Mouse (Mus musculus) heart, adult 18-20 months (tissue): ENCODE results near the gene Casp8ap2. TPM values are rescaled to one million over a fixed set of nuclear protein-coding genes. Genes with fewer than 3 reads are reported as not detected.

Source experiments
- DNase-seq, 2 experiments: peaks; one replicate each; pipeline ENCODE4 v3.0.0; 2021 to 2022; ENCODE audit warnings: mixed read lengths in 1 of 2
- long read RNA-seq, 2 experiments: library from polyadenylated mRNA; stranded (forward); transcript quantifications; one replicate each; pipeline ENCODE4 v2.0.0; 2021
- total RNA-seq, 2 experiments: library from RNA; stranded (reverse); gene quantifications; 2 replicates each; pipeline ENCODE4 v1.2.3; 2021

Casp8ap2 gene
- 1 to 10 TPM; 4.7 to 6.5 TPM for total RNA-seq
- long read RNA-seq, experiment 1: 0 reads
- long read RNA-seq, experiment 2, full-length matches to known transcripts: 1 of 2 reads
- long read RNA-seq, experiment 2, partial matches to known transcripts: 1 of 2 reads
- long read RNA-seq, experiment 2, other reads (novel, unspliced or antisense): 0 of 2 reads

DNA sequence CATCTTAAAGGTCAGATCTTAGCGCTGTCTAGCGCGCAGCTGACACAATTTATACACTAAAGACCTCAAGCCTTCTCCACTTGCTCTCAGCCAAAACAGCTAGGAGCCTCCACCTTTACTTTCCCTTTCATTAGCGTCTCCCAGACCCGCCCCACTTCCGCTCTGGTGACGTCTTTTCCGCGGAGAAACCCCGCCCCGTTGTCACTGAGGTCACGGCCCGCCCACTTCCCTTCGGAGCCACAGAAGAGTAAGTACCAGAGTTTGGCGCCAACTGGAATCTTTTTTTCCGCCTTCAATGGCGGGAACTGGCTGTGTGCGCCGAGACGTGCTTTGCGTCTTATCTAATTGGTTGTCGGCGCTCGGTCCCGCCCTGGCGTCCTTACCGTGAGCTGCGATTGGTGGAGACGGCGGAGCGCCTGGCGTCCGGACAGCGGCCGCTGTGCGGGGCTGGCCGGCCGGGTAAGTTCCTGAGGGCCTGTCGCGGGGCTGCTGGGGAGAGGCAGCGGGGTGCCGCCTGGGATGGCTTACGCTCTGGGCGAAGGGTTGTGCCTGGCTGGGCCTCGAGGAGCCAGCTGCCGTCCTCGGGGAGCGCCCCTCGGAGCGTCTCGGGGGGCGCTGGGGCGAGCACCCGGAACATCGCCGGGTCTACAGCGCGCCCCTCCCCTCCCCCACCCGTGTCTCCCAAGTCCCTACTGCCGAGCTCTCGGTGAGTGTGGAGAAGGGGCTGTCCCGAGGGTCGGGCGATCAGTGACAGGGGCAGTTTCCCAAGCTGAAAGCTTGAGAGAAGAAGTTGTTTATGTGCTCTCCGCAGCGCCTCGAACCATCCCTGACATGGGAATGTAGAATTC is at the start of gene Casp8ap2:
TSS of gene Casp8ap2 (plus strand) at position 418 of the 848 bp plus-strand sequence.
- DNase-seq: peak; percentile 99 to 100

DNA sequence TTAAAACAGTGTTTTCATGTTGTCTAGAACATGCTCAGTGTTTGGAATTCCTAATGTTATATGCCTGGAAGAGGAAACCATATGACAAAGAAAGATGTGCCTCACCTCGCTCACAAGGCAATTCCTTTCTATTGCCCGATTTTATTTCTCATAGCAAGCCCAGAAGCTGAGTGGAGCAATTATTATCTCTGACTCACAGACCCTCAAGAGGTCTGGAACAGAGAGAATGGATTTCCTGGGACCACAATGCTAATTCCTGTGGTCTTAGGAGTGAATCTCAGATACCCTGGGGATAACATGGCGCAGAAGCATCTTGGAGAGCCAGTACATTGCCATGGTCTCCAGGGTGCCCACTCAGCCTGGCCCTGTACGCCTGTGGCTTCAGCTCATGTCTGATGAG is 46.2 kb upstream of the Casp8ap2 start:
- no peak for DNase-seq

DNA sequence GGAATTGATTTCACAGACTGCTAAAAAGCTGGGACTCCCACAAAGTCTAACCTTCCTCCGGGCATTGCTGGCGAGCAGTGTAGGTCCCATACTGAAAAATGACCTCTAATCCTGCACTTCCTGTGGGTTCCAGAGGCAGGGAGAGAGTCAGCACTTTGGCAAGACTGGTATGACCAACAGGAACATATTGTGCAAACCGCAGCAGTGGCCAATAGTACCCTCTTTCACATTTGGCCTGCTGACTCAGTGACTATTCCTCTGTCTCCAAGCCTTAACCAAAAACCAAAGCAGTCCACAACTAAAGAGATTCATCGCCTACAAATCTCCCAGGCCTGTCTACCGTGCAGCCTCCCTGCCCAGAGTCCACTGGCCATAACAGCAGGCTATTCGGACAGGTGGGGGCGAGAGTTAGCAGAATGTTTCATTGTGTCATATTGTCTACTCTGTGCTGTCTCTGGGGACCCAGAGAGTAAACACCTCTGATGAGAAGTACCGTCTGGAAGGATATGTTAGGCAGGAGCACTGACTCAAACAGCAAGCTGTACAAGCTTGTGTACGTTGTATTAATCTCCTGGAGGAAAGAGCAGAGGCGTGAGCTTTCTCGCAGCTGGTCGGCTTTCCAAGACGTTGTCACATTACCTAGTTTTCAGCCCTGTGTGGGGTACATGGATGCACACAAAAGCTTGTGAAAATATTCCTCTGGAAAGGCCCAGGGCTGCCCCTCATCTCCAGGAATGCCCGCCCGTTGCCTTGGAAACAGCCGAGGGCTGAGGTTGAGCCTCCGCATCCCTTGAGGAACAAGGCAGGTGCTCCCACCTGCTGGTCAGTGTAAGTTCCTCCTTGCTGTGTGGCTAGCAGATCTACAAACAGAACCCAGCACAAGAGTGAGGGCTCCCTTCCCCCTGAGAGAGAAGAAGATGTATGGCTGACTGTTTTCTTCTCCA is 45.0 kb upstream of the Casp8ap2 start:
- peak; percentile 31 to 76 for DNase-seq

DNA sequence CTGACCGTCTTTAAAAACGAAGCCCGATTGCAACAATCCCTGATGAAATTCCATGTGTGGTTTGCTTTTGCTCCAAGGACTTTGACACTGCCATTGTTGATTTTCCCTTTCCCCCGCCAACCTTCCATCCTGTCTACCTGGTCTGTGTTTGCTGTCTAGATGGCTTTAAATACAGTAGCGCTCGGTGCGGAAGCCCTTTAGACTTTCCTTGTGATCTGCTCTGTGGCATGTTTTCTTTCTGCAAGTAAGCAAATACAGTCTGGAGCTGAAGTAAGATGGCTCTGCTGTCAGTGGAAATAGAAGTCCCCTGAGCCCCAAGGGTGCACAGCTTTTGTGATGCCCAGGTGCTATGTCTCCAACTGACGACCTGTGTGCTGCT is 44.3 kb upstream of the Casp8ap2 start:
- no peak for DNase-seq

DNA sequence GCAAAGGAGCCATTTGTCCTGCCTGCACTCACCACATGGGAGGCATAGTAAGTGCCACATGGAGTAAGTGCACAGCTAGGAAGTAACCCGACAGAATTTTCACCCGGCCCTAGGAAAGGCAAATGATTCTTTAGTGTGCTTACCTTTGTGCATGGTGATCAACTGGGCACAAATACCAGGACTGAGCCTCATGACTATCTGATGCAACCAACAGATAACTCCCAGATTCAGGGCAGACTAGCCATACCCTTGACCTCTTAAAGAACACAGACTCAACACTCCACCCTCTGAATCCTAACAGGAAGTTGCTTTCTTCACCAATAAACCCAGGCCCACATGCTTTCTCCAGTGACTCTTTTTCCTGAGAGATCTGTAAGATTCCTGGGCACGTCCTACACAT is 43.8 kb upstream of the Casp8ap2 start:
- no peak for DNase-seq

- peak; percentile 60 to 63 for DNase-seq
Measured at GRCm38 (mm10) chr4:32572118-32572517, 43.1 kb upstream of the Casp8ap2 start.

- DNase-seq: no peak
Measured at GRCm38 (mm10) chr4:32573586-32573985, 41.7 kb upstream of the Casp8ap2 start.

GRCm38 (mm10) chr4:32574604-32575003 is 40.6 kb upstream of the Casp8ap2 start:
- DNase-seq: no peak

DNA sequence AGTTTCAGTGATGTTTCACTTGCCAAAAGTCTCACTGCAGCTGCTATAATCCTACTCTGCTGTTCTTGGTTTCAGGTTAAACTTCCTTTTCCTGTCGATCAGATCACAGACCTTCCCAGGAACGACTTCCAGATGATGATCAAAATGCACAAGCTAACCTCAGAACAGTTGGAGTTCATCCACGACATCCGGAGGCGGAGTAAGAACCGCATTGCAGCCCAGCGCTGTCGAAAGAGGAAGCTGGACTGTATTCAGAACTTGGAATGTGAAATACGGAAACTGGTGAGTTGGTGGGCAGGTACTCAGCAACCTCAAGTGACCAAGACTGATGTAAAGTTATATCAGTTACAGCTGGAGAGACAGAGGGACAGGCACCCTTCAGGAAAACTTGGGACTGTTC is 40.1 kb upstream of the Casp8ap2 start:
- DNase-seq: peak in 1 of 2 experiments; percentile 62

DNA sequence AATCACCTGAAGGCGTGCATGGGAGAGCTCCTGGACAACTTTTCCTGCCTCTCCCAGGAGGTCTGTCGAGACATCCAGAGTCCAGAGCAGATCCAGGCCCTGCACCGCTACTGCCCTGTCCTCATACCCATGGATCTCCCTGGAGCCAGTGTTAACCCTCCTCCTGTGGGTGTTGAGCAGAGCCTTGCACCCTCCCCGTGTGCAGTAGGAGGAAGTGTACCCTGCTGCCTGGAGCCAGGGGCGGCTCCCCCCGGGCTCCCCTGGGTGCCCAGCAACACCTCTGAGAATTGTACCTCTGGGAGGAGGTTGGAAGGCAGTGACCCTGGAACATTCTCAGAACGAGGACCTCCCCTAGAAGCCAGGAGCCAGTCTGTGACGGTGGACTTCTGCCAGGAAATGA is 35.4 kb upstream of the Casp8ap2 start:
- DNase-seq: no peak

DNA sequence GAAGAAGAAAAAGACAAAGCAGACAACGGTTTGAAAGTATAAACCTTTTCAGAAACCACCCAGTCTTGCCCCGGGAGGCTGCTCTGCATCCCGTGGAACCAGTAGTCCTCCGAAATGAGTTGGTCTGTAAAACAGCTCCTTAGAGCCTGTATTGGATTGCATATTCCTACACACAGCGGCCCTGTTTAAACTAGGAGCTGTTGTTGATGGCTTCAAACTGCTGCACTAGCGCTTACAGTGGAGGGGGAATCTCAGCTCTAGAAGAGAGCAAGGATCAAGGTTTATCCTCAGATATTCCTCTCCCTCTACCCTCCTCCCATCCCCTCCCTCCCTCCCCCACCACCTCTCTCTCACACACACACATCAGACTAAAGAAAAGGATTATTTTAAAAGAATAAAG is 31.1 kb upstream of the Casp8ap2 start:
- DNase-seq: no peak

DNA sequence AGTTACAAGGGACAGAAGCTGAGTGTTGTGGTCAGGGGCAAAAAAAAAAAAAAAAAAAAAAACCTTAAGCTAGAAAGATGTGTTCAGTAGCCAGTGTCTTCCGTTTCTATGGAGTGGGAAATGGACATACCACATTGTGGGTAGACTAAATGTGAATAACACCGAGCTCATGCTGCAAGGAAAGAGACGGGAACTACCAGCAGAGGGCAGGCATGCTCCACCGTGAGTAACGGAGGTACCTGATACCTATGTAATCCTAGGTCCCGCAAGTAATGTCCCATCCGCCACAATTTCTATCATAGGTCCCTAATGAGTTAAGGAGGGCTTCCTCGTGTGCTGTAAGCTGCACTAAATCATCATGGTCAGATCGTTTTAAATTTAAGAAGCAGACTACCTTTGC is 28.7 kb upstream of the Casp8ap2 start:
- DNase-seq: peak; percentile 31 to 74

DNA sequence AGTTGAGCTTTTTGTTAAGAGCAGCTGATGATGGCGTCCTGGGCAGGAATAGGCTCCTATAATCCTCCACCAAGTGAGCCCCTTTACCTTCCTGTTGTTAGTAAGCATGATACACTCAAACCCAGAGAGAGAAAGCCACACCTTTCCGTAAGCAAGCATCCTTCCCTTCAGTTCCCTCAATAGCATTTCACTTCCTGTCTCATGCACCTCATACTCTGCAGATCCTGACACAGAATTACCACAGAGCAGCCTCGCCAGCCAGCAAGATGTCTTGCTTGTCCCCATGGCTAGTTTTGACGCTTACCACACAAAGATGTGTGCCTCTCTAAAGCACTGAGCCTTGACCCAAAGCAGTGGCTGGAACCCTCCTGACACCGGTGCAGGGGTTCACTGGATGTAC is 27.7 kb upstream of the Casp8ap2 start:
- DNase-seq: no peak

DNA sequence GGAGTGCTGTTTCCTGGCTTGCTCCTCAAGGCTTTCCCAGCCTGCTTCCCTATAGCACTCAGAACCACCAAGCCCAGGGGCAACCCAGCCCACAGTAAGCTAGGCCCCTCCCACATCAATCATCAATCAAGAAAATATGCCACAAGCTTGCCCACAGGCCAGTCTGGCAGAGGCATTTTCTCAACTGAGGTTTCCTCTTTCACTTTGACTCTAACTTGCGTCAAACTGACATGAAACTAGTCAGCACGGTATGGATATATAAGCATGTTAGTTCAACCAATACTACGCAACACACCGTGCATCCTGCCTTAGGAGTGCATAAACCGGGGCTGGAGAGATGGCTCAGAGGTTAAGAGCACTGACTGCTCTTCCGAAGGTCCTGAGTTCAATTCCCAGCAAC is 27.0 kb upstream of the Casp8ap2 start:
- no peak for DNase-seq

DNA sequence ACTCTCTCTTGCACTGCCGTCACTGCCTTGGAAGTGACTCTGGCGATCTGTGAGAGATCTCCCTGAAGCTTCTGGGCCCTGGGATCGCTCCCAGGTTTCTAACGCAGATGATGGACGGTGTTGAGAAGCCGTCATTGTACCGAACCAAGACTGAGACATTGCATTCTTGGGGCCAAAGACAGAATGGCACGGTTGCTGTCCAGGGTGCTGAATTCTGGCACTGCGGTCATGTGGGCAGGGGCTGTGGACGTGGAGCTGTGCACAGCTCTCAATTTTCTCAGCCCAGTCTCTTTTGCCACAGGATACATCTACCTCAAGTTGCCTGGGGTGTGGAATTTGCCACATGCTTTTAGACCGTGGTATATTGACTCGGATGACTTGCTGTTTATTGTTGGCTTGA is 14.1 kb upstream of the Casp8ap2 start:
- peak in 1 of 2 experiments; percentile 60 for DNase-seq

DNA sequence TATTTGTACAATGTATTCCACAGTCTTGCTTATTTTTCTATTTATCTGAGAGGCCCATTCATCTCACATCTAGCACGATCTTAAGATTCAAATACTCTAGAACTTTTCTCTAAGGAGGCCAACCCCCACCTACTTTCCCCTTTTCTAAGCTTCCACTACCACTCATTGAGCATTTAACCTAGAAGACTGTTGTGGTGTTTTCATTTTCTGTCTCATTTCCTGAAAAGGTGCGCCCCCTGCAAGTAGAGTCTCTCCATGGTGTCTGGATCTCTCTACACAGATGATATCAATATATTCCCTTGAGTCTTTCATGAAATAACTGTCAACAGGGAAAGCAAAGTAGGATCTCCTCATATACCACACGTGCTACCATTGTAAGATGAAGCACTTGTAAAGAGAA is 12.6 kb upstream of the Casp8ap2 start, which contains the start of gene Gja10:
TSS of gene Gja10 (minus strand) at position 101 of the 400 bp plus-strand sequence.
- no peak for DNase-seq

DNA sequence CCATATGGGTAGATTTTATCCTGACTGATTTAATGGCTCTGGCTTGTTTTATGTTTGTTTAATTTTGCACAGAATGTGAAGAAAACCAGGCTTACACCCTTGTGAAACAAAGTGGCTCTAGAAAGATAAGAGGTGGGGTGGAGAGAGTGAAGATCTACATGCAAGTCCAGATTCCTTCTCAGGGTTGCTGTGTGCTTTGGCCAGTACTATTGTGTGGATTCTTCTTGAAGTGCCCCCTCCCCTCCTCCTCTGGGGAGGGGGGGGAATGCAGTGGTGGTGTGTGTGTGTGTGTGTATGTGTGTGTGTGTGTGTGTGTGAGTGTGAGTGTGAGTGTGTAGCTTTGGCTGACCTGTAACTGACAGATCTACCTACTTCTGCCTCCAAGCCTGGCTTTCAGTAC is 6.4 kb downstream of the Casp8ap2 start:
- no peak for DNase-seq

DNA sequence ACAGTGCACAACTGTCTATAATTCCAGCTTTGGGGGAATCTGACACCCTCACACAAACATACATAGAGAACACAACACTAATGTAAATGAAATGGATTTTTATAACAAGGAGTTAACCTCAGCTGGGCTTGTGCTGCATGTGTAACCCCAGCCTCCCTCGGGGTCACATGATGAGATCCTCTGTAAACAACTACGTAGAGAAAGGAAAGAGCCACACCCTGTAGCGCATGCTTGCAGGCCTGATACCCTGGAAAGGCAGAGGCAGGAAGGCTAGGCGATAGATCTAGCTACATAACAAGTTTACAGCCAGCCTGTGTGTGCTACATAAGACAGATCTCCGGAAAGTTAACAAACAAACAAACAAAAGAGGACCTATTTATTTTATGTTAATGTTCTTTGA is 36.4 kb downstream of the Casp8ap2 start:
- DNase-seq: peak in 1 of 2 experiments; percentile 6

DNA sequence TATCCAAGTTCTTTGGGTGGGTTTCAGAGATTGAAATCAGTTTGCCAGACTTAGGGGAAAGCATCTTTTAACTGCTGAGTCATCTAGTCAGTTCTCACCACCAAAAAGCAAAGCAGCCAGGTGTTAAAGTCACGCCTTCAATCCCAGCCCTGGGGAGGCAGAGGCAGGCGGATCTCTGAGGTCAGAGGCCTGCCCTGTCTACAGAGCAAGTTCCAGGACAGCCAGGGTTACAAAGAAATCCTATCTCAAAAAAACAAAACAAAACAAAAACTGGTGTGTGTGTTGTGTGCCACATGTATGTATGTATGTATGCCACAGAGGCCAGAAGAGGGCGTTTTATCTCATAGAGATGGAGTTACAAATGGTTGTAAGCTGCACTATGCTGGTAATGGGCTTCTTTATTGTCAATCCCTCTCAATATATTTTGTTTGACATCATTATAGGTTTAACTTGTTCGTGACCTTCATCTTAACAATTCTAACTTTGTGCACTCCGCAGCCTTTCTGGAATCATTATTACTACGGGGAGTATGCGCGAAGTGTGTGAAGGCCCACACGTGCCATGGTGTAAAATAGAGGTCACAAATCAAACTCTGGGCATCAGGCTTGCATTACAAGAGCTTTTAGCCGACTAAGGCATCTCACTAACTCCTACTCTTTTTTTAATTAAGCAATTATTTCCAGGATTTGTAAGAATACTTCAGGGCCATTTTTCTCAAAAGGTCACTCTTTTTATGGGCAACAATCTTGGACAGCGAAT is 41.1 kb downstream of the Casp8ap2 start:
- peak in 1 of 2 experiments; percentile 4 for DNase-seq

DNA sequence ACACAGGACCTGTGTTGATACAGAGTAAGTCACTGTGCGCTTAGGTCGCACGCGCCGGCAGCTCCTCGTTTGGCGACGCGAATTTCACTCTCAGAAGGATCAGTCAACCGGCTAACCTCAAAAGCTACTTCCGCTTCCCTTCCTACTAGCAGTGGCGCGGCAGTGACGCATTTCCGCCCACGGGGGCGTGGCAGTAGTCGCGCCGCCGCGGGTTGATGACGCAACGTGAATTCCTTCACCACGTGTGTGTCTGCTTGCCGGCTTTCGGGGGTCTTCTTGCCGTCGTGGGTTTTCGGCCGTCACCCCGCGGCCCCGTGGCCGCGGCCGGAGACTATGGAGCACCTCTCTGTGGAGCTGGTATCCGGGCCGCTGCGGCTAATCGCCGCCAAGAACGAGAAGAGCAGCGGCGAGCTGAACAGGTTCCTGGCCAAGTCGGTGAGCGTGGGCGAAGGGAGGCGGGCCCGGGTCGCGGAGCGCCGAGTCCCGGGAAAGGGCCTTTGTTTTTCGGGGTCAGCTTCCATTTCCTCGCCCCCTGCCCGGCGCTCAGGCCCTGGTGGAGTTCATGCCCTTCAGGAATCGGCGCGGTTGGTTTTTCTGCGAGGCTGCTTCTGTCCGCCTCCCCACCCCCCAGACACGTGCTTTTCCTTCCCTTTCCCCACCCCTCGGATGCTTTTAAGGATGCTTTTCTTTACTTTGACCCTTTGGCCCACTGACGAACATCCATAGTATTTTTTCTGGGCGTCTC is 41.8 kb downstream of the Casp8ap2 start, which contains the start of gene Mdn1:
TSS of gene Mdn1 (plus strand) at position 202 of the 745 bp plus-strand sequence.
- DNase-seq: peak; percentile 94 to 99

DNA sequence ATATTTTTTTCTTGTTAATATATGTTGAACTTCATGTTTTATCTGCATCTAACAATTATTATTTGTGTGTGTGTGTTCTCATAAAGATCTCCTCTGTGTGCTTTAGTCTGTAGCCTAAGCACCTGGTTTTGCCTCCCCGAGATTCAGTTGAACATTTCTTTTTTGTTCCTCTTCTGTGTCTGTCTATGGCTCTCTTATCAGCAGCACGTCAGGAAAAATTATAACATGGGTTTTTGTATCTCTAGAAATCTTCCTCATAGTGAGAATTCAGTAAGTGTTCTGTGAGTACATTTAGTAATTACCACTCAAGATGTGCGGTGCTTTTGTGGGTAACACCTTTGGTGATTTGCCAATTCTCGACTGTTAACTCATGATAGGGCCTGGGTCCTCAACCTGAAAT is 50.6 kb downstream of the Casp8ap2 start:
- DNase-seq: no peak
